Mouse (Mus musculus) C2C12 (cell line): Measurements from ENCODE around the gene Spred3. TPM values are rescaled to one million over a fixed set of nuclear protein-coding genes. Genes with fewer than 3 reads are reported as not detected.

ENCODE experiments used
- H3K27me3 ChIP-seq: one replicate; pipeline ENCODE4 v1.6.1; 2011; ENCODE audit not compliant: control insufficient read depth, insufficient read depth, insufficient read length
- H3K36me3 ChIP-seq: one replicate; pipeline ENCODE4 v1.6.1; 2011; ENCODE audit not compliant: control insufficient read depth, insufficient read depth
- H3K4me3 ChIP-seq: one replicate; pipeline ENCODE4 v1.5.1; 2011; ENCODE audit warnings: mild to moderate bottlenecking, control low read depth; ENCODE audit not compliant: poor library complexity, insufficient read depth, severe bottlenecking
- H3K79me2 ChIP-seq: one replicate; pipeline ENCODE4 v1.6.1; 2011; ENCODE audit not compliant: control insufficient read depth, insufficient read depth
- H3K79me3 ChIP-seq: one replicate; pipeline ENCODE4 v1.6.1; 2011; ENCODE audit warnings: low read depth, control low read depth
- H3ac ChIP-seq: one replicate; pipeline ENCODE3; 2011; ENCODE audit warnings: low read depth; ENCODE audit not compliant: control insufficient read depth, insufficient read length
- CEBPB ChIP-seq: IDR thresholded peaks from one replicate; pipeline ENCODE4 v1.6.1; 2011; ENCODE audit warnings: low read depth, mild to moderate bottlenecking, control low read depth, moderate library complexity
- CTCF ChIP-seq: IDR thresholded peaks from one replicate; pipeline ENCODE4 v1.5.1; 2011; ENCODE audit not compliant: control insufficient read depth, insufficient read depth, insufficient read length
- FOSL1 ChIP-seq: IDR thresholded peaks from one replicate; pipeline ENCODE4 v1.8.0; 2011; ENCODE audit warnings: mild to moderate bottlenecking, low read length; ENCODE audit not compliant: poor library complexity, insufficient read depth, severe bottlenecking
- MAX ChIP-seq: IDR thresholded peaks from one replicate; pipeline ENCODE4 v1.6.1; 2011; ENCODE audit warnings: mild to moderate bottlenecking, control low read depth
- MYOD1 ChIP-seq: IDR thresholded peaks from one replicate; pipeline ENCODE4 v1.6.1; 2011; ENCODE audit warnings: low read depth; ENCODE audit not compliant: control insufficient read depth, insufficient read length
- MYOG ChIP-seq: IDR thresholded peaks from one replicate; pipeline ENCODE4 v1.6.1; 2011; ENCODE audit not compliant: control insufficient read depth, insufficient read length; ENCODE audit errors: extremely low read depth
- USF1 ChIP-seq: IDR thresholded peaks from one replicate; pipeline ENCODE4 v1.6.1; 2011; ENCODE audit warnings: low read depth, mild to moderate bottlenecking, control low read depth, moderate library complexity
- polyA plus RNA-seq: library from polyadenylated mRNA; unstranded; fragments of >200 nt; fragmentation: generic; extraction: Trizol; gene quantifications from one replicate; pipeline ENCODE4 v1.2.1, GENCODE M21; 2012; ENCODE audit warnings: missing spikeins

Spred3 gene
- polyA plus RNA-seq, 1 experiment, result 3.1 TPM

DNA sequence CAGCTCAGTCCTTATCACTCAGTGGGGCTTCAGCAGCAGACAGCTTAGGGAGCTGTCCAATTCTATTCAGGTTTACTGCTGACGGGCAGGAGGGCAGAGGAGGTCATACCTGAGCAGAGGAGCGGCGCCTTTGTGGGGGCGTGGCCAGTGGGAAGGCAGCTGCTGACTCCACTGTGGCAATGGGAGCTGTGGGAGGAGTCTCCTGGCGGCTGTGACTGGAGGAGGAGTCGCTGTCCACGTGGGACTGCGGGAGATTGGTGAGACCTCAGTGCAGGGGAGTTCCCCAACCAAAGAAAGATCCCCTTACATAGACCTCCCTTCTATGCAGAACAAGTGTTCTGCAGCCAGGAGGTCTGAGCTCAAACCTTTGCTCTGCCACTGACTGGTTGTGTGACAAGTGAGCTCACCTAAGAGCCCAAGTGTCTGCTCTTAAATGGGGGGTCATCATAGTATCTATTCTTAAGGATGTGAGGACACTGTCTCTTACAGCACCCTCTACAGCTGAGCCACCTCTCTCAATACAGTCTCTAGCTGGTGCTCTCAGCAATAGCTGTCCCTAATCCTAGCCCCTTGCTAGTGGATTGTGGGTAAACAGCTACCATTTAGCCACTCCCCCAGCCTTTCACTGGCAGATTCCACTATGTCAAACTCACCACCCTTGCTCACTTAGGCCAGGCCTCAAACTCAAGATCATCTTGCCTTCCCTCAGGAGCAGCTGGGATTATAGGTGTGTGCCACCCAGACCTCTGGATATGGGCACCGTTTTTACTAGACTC lies 7.3 kb downstream of the Spred3 start:
- TF ChIP-seq FOSL1 (no peak), MAX (no peak), USF1 (no peak), CTCF (no peak)

DNA sequence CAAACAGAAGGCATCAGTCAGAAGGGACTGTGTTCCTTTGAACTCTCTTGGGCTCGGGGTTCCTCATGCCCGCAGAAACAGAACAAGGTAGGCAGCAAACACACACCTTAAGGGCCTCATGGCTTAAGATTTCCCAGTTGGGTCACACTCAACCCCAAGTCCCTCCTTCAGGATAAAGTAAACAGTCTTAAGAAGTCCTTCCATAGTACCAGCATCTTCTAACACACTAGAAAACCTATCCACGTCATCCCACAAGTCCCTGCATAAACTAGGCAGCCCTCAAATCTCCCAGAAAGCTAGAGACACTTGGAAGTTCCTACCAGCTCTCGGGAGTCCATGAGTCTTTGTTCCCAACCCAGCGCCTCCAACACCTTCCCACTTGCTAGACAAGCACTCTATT lies 7.9 kb downstream of the Spred3 start:
- Histone ChIP-seq H3K79me2 (no peaks in the 10 kb centered on the region), H3K27me3 (no peaks in the 10 kb centered on the region)

More for the DNA sequence above, 7.3 kb downstream of the Spred3 start:
- H3K4me3 ChIP-seq, result no peak overlapping the region
- peaks cover 4% of the 10 kb centered on the region for H3K36me3 ChIP-seq
- no peaks in the 10 kb centered on the region for H3K27me3 ChIP-seq
- H3ac ChIP-seq, result no peak overlapping the region
- H3K79me2 ChIP-seq, result no peaks in the 10 kb centered on the region
- H3K79me3 ChIP-seq, result no peaks in the 10 kb centered on the region

DNA sequence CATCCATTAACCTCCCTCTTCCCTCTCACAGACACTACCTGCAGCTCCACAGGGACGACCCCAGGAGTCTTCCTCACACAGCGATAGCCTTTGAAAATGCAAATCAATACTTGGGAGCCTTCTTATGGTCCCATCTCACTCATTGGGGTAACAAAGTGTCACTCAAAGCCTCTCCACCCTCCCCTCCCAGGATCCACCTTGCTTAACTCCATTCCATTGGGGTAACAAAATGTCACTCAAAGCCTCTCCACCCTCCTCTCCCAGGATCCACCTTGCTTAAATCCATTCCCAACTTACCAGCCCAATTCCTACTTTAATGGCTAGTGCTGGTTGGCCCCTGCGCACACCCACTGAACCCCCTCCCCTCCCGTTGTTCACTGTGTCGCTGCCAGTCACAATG lies 11.9 kb downstream of the Spred3 start:
- H3K79me2 ChIP-seq, result no peaks in the 10 kb centered on the region
- H3K36me3 ChIP-seq, result no peaks in the 10 kb centered on the region
- no peak overlapping the region for H3ac ChIP-seq
- H3K27me3 ChIP-seq, result no peaks in the 10 kb centered on the region
- no peak overlapping the region for H3K4me3 ChIP-seq
- no peaks in the 10 kb centered on the region for H3K79me3 ChIP-seq
- TF ChIP-seq MAX, result no peak
- TF ChIP-seq MYOG, result no peak
- TF ChIP-seq CTCF, result no peak
- no peak for TF ChIP-seq MYOD1
- TF ChIP-seq CEBPB, result no peak
- TF ChIP-seq FOSL1, result no peak
- TF ChIP-seq USF1, result no peak

More for the DNA sequence above, 7.9 kb downstream of the Spred3 start:
- Histone ChIP-seq H3ac (no peak overlapping the region), H3K36me3 (peaks cover 4% of the 10 kb centered on the region), H3K4me3 (no peak overlapping the region), H3K79me3 (no peaks in the 10 kb centered on the region)
- TF ChIP-seq USF1, result no peak
- TF ChIP-seq FOSL1, result no peak
- no peak for TF ChIP-seq MAX
- no peak for TF ChIP-seq CTCF
- no peak for TF ChIP-seq MYOD1
- TF ChIP-seq MYOG, result no peak
- no peak for TF ChIP-seq CEBPB

DNA sequence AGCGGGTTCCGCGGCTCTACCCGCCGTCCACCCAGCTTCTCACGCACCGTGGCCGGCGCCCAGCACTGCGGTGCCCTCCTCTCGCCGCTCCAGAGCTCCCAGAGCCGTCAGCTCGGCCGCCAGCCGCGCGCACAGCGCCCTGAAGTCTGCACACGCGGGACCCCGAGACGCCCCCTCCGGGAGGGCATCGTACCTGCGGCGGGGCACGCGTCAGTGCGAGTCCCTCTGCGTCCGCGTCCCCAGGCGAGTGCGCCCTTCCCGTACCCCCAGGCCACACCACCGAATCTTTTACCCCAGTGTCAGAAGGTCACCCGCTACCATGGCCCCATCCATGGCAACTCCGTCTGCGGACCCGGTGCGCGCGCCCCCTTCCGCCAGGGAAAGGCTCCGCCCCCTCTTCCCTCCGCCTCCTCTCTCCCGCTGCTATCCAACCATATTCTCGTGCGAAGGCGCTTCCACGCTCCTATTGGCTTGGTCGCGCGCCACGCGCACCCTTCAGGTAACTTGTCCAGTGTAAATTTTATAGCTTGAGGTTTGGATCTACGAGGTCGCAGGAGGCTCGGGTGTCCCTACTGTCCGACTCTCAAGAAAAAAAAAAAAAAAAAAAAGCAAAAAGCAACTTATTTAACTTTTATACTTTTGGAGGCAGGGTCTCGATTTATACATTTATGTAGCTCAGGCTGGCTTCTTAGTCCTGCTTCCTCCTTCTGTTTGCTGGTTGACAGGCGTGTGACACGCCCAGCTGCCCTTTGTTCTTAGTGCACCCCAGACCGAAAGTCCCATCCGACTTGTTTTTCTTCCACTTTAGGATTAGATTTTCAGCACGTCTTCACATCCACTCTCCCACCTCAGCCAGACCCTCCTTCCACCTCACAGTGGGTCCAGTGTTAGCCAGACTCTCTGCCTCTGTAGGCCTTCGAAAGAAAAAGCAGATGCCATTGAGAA lies 14.1 kb downstream of the Spred3 start, which contains the start of gene Fam98c:
Gene Fam98c, minus strand, starts transcription at position 397 of the 945 bp plus-strand sequence.
- no peaks in the 10 kb centered on the region for H3K79me3 ChIP-seq
- H3ac ChIP-seq, result peak within 1 kb of the TSS; percentile 64
- H3K36me3 ChIP-seq, result no peaks in the 10 kb centered on the region
- H3K79me2 ChIP-seq, result no peaks in the 10 kb centered on the region
- peak within 1 kb of the TSS; percentile 41 for H3K4me3 ChIP-seq
- no peak for TF ChIP-seq MYOD1
- no peak for TF ChIP-seq MAX
- TF ChIP-seq MYOG, result no peak
- no peaks in the 10 kb centered on the region for H3K27me3 ChIP-seq

DNA sequence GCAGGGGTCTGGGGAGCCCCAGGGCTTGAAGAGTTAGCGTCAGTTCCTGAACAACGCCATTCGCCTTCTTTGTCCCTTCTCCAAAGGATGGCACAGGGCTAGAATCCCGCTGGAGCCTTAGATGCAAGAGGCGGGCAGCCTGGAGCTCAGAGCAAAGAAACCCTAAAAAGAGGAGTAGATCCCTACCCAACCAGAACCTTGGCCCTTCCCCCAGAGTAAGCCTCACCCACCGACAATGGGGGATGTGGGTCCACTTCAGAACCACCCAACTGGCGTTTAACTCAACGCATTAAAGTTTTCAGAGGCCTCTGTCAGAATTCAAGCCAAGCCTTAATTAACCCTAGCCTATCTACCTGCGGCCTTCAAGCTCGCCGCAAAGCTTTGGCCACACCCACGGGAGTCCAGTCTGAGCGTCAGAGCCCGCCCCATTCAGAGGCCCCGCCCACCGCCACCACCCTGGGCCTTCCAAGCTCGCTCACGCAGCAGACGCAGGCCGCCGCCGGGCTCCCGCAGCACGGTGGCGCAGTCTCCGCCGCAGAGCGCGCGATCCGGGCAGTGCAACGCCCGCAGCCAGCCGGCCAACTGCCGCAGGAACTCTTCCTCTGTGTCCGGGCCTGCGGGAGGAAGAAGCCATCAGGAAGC lies 14.9 kb downstream of the Spred3 start:
- no peaks in the 10 kb centered on the region for H3K79me3 ChIP-seq
- peak overlapping the region; percentile 41 for H3K4me3 ChIP-seq
- H3K36me3 ChIP-seq, result no peaks in the 10 kb centered on the region
- H3K27me3 ChIP-seq, result no peaks in the 10 kb centered on the region
- no peak for TF ChIP-seq USF1
- peak; percentile 29 for TF ChIP-seq CTCF
- no peaks in the 10 kb centered on the region for H3K79me2 ChIP-seq
- H3ac ChIP-seq, result peak overlapping the region; percentile 64
